Mouse (Mus musculus): ENCODE measurements at regions not wholly inside any gene's neighbourhood (a gene's known extent, or its start where the extent isn't known, plus 50 kb on each side); places are given as distances from the start of the nearest gene placed in this dataset.

DNA sequence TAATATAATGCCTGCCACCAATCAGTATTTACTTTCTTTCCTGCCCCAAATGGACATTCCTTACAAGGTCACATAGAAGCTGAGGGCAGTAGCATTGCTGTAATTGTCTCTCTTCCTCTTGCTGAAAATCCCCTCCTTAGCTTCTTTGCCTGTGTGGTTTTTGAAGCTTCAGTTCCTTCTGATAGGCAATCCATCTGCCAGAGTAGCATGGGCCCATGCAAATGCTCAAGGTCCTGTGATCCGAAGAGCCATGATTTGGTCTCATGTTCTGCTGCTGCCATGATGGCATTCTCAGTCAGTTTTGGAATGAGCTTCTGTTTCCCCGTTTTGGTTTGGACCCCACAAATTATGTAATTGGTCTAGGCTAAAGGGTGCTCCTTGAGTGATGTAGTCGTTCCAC is 586.0 kb upstream of the Nrp1 start:
- Histone ChIP-seq H3K9me3 (ENCODE audit: control insufficient read depth, insufficient read depth, low read depth, low read length) (no peaks in the 10 kb centered on the region), H3K27ac (ENCODE audit: insufficient read depth, low read depth, low read length, poor library complexity, severe bottlenecking) (no peak overlapping the region), H3K36me3 (ENCODE audit: control insufficient read depth, insufficient read depth, low read length, poor library complexity, severe bottlenecking) (no peaks in the 10 kb centered on the region), H3K9ac (ENCODE audit: insufficient read depth, low read depth, low read length, poor library complexity, severe bottlenecking) (no peak overlapping the region), H3K4me3 (ENCODE audit: insufficient read depth in 1 of 2, low read depth in 1 of 2, low read length in 2 of 2, poor library complexity in 1 of 2, severe bottlenecking in 1 of 2) (no peak overlapping the region), H3K4me1 (ENCODE audit: control insufficient read depth in 2 of 2, insufficient read depth in 2 of 2, low read length in 2 of 2, poor library complexity in 1 of 2) (peaks cover 0 to 5% of the 10 kb centered on the region in 2 experiments; a peak in 1 of 4 replicates)
- in situ Hi-C loops (cut with MboI; ENCODE audit: low sequenced_read_pairs in 2 of 2, unreplicated experiment in 2 of 2): no loop called here
- no peak for DNase-seq (ENCODE audit: low read depth, low spot score)
- TF ChIP-seq HCFC1 (IDR thresholded peaks at IDR 0.05; ENCODE audit: borderline replicate concordance, insufficient read depth, low read length) (no peak), ZNF384 (IDR thresholded peaks at IDR 0.05; ENCODE audit: low read depth, low read length) (no peak), MAFK (IDR thresholded peaks at IDR 0.05; ENCODE audit: insufficient read depth, low read depth, low read length) (no peak)

DNA sequence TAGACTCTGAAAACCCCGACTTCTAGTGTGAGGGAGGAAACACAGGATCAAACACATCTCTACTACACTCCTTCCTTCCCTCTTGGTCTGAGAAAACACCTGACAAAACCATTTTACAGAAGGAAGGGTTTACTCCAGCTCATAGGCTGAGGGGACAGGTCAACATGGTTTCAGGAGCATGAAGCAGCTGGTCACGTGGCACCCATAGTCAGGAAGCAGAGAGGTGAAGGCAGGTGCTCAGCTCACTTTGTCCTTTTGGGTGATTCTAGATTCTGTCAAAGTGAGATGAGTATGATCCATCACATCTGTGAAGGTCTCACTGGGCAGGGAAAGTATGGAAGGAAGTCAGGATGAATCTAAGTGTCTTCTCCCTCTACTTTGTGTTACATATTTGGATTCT is 585.5 kb upstream of the Nrp1 start:
- in situ Hi-C loops (cut with MboI; ENCODE audit: low sequenced_read_pairs in 2 of 2, unreplicated experiment in 2 of 2): no loop called here

DNA sequence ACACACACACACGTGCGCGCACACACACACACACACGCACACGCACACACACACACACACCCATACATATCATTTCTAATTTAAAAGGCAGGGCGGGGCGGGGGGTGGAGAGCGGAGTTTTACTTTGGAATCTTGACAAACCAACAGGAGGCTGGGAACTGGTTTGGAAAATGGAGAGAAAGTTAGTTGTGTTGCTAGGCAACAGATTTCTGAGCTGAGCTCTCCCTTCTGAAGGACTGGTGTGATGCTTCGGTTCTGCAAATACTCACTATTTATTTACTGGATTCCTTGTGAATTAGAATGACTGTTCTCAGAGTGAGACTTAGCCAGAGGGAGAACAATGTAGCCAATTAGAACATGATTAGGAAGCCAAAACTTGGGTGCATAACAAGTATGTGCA is 583.8 kb upstream of the Nrp1 start:
- no peaks in the 10 kb centered on the region for H3K36me3 ChIP-seq (ENCODE audit: control insufficient read depth, insufficient read depth, low read length, poor library complexity, severe bottlenecking)
- no peak overlapping the region for H3K4me3 ChIP-seq (ENCODE audit: insufficient read depth in 1 of 2, low read depth in 1 of 2, low read length in 2 of 2, poor library complexity in 1 of 2, severe bottlenecking in 1 of 2)
- TF ChIP-seq ZC3H11A (IDR thresholded peaks at IDR 0.05; ENCODE audit: borderline replicate concordance, low read depth, low read length) (no peak), MAFK (IDR thresholded peaks at IDR 0.05; ENCODE audit: insufficient read depth, low read depth, low read length) (no peak), ZNF384 (IDR thresholded peaks at IDR 0.05; ENCODE audit: low read depth, low read length) (no peak), CHD2 (IDR thresholded peaks at IDR 0.05; ENCODE audit: low read depth, low read length) (no peak), HCFC1 (IDR thresholded peaks at IDR 0.05; ENCODE audit: borderline replicate concordance, insufficient read depth, low read length) (no peak)
- no peaks in the 10 kb centered on the region for H3K9me3 ChIP-seq (ENCODE audit: control insufficient read depth, insufficient read depth, low read depth, low read length)
- H3K9ac ChIP-seq (ENCODE audit: insufficient read depth, low read depth, low read length, poor library complexity, severe bottlenecking): no peak overlapping the region
- H3K4me1 ChIP-seq (ENCODE audit: control insufficient read depth in 2 of 2, insufficient read depth in 2 of 2, low read length in 2 of 2, poor library complexity in 1 of 2): peaks cover 0 to 5% of the 10 kb centered on the region in 2 experiments; a peak in 1 of 4 replicates
- in situ Hi-C loops (cut with MboI; ENCODE audit: low sequenced_read_pairs in 2 of 2, unreplicated experiment in 2 of 2): no loop called here
- no peak overlapping the region for H3K27ac ChIP-seq (ENCODE audit: insufficient read depth, low read depth, low read length, poor library complexity, severe bottlenecking)
- DNase-seq (ENCODE audit: low read depth, low spot score): no peak

More for the DNA sequence above, 585.5 kb upstream of the Nrp1 start:
- TF ChIP-seq ZC3H11A (IDR thresholded peaks at IDR 0.05; ENCODE audit: borderline replicate concordance, low read depth, low read length) (no peak), CHD2 (IDR thresholded peaks at IDR 0.05; ENCODE audit: low read depth, low read length) (no peak), ZNF384 (IDR thresholded peaks at IDR 0.05; ENCODE audit: low read depth, low read length) (no peak)
- Histone ChIP-seq H3K9ac (ENCODE audit: insufficient read depth, low read depth, low read length, poor library complexity, severe bottlenecking) (no peak overlapping the region), H3K27ac (ENCODE audit: insufficient read depth, low read depth, low read length, poor library complexity, severe bottlenecking) (no peak overlapping the region), H3K4me3 (ENCODE audit: insufficient read depth in 1 of 2, low read depth in 1 of 2, low read length in 2 of 2, poor library complexity in 1 of 2, severe bottlenecking in 1 of 2) (no peak overlapping the region), H3K9me3 (ENCODE audit: control insufficient read depth, insufficient read depth, low read depth, low read length) (no peaks in the 10 kb centered on the region), H3K36me3 (ENCODE audit: control insufficient read depth, insufficient read depth, low read length, poor library complexity, severe bottlenecking) (no peaks in the 10 kb centered on the region), H3K4me1 (ENCODE audit: control insufficient read depth in 2 of 2, insufficient read depth in 2 of 2, low read length in 2 of 2, poor library complexity in 1 of 2) (peaks cover 0 to 5% of the 10 kb centered on the region in 2 experiments; a peak in 1 of 4 replicates)
- DNase-seq (ENCODE audit: low read depth, low spot score): no peak

DNA sequence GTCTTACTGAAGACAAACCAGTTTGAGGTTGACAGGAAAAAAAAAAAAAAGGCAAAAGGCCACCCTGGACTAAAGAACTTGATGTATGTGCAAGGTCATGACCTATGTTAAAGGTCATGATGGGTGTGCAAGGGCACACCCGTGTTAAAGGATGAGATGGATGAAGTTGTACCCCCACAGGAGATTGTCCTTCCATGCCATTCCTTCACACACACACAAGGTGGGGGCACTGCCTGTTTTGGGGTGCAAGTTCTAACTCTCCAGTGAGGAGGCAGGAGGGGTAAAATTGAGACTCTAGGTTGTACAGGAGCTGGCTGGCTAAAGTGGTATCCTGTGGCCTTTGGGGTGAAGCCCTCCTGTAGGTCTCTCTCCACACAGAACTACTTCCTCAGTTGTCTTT is 583.2 kb upstream of the Nrp1 start:
- no peaks in the 10 kb centered on the region for H3K9me3 ChIP-seq (ENCODE audit: control insufficient read depth, insufficient read depth, low read depth, low read length)
- no peak overlapping the region; the same call in 1 of the 2 replicates for H3K27ac ChIP-seq (ENCODE audit: insufficient read depth, low read depth, low read length, poor library complexity, severe bottlenecking)
- H3K4me1 ChIP-seq (ENCODE audit: control insufficient read depth in 2 of 2, insufficient read depth in 2 of 2, low read length in 2 of 2, poor library complexity in 1 of 2): peaks cover 0 to 5% of the 10 kb centered on the region in 2 experiments; a peak in 1 of 4 replicates
- H3K9ac ChIP-seq (ENCODE audit: insufficient read depth, low read depth, low read length, poor library complexity, severe bottlenecking): no peak overlapping the region
- no peak for TF ChIP-seq CHD2 (IDR thresholded peaks at IDR 0.05; ENCODE audit: low read depth, low read length)
- H3K36me3 ChIP-seq (ENCODE audit: control insufficient read depth, insufficient read depth, low read length, poor library complexity, severe bottlenecking): no peaks in the 10 kb centered on the region
- in situ Hi-C loops (cut with MboI; ENCODE audit: low sequenced_read_pairs in 2 of 2, unreplicated experiment in 2 of 2): no loop called here
- H3K4me3 ChIP-seq (ENCODE audit: insufficient read depth in 1 of 2, low read depth in 1 of 2, low read length in 2 of 2, poor library complexity in 1 of 2, severe bottlenecking in 1 of 2): no peak overlapping the region
- DNase-seq (ENCODE audit: low read depth, low spot score): no peak

DNA sequence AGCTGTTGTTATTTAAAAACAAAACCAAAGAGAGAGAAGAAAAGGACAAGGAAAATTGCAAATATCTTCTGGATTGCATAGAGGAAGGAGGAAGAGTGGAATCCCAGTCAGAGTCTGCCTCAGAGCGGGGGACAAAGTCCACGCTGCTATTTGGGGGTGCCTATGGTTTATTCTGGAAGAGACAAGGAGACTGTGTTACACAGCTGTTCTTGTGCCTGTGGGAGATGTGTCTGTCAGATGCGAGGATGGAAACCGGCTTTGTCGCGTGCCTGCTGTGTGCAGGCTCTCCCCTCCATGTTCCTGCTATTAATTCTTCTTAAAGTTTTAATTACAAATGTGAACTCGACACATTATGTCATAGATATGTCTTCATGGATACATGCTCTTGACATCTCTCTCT is 582.7 kb upstream of the Nrp1 start:
- Histone ChIP-seq H3K4me1 (ENCODE audit: control insufficient read depth in 2 of 2, insufficient read depth in 2 of 2, low read length in 2 of 2, poor library complexity in 1 of 2) (peaks cover 0 to 5% of the 10 kb centered on the region in 2 experiments; a peak in 1 of 4 replicates), H3K9me3 (ENCODE audit: control insufficient read depth, insufficient read depth, low read depth, low read length) (no peaks in the 10 kb centered on the region), H3K4me3 (ENCODE audit: insufficient read depth in 1 of 2, low read depth in 1 of 2, low read length in 2 of 2, poor library complexity in 1 of 2, severe bottlenecking in 1 of 2) (no peak overlapping the region), H3K9ac (ENCODE audit: insufficient read depth, low read depth, low read length, poor library complexity, severe bottlenecking) (no peak overlapping the region), H3K27ac (ENCODE audit: insufficient read depth, low read depth, low read length, poor library complexity, severe bottlenecking) (no peak overlapping the region), H3K36me3 (ENCODE audit: control insufficient read depth, insufficient read depth, low read length, poor library complexity, severe bottlenecking) (no peaks in the 10 kb centered on the region)
- no peak for TF ChIP-seq ZC3H11A (IDR thresholded peaks at IDR 0.05; ENCODE audit: borderline replicate concordance, low read depth, low read length)
- TF ChIP-seq MAFK (IDR thresholded peaks at IDR 0.05; ENCODE audit: insufficient read depth, low read depth, low read length): no peak
- no peak for TF ChIP-seq HCFC1 (IDR thresholded peaks at IDR 0.05; ENCODE audit: borderline replicate concordance, insufficient read depth, low read length)
- TF ChIP-seq ZNF384 (IDR thresholded peaks at IDR 0.05; ENCODE audit: low read depth, low read length): no peak
- TF ChIP-seq CHD2 (IDR thresholded peaks at IDR 0.05; ENCODE audit: low read depth, low read length): no peak
- in situ Hi-C loops (cut with MboI; ENCODE audit: low sequenced_read_pairs in 2 of 2, unreplicated experiment in 2 of 2): no loop called here
- DNase-seq (ENCODE audit: low read depth, low spot score): no peak

Data from ES-E14 (cell line).